Mouse (Mus musculus): ENCODE measurements at regions not wholly inside any gene's neighbourhood (a gene's known extent, or its start where the extent isn't known, plus 50 kb on each side); places are given as distances from the start of the nearest gene placed in this dataset.
"Not testable (repeated sequence)": the region's sequence is repeated elsewhere in the genome, so short reads cannot be mapped to it uniquely, and the experiment has no call there.

DNA sequence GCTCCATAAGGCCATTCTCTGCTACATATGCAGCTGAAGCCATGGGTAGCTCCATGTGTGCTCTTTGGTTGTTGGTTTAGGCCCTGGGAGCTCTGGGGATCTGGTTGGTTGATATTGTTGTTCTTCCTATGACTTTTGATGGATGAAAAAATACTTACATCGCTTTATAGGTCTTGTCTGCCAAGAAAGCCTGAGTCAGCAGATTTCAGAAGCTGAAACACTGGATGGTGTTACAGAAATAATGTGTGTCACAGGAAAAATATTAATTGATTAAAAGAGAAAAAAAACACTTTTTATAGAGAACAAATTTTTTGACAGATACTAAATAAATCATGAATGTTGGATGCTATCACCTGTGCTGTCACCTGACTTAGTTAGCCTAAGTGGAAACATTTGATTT lies 52.4 kb upstream of the Plxna2 start:
- DNase-seq (ENCODE audit: low spot score): no peak

DNA sequence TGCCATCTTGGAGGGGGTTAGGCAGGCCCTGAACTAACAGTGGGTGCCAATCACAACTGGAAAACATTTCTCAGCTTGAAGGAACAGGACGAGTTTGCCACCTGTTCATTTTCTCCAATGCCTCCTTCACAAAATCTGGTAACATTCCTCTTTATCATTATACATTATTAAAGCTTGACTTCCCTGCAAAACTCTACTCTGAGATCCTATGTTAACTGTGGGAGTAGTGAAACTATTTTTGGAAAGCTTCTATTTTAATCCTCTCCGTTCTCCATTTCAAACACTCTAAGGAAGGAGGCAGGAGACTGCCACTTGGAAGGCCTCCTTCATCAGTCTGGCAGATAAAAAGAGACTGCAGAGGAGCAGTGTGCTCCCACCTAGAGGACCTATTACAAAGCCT lies 54.1 kb upstream of the Plxna2 start:
- no peak for DNase-seq (ENCODE audit: low spot score)

DNA sequence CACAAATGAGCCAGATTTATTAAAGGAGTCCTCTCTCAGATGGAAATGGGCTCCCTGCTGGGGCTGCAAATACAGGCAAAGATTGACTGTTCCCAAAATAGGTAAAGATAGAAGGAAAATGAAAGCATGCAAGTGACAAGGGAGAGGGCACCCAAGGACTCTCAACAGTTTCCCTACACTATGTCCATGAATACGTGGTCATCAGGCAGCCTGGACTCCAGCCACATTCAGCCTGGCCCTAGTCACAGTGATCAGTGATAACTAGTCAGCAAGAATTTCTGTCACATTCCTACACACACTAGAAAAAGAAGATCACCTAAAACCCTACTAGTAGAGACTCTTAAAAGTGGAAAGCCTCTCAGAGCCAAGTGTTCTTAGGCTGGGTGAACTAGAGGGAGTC lies 56.9 kb upstream of the Plxna2 start:
- DNase-seq (ENCODE audit: low spot score): no peak

DNA sequence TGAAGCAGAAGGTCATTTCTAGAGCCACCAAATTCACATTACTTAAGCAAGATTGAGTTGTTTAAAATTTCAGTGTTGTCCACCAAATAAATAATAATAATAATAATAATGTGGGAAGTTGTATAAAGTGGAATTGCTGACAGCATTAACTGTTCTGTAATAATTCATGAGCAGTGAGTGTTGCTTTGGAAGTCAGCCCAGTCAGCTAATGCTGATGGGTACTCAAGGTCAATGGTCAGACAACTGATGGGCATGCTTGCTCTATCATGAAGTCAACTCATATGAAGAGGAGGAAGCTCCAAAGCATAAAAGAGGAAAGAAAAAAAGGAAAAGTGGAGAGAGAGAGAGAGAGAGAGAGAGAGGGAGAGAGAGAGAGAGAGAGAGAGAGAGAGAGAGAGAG lies 69.4 kb upstream of the Plxna2 start:
- no peak for DNase-seq (ENCODE audit: low spot score)

DNA sequence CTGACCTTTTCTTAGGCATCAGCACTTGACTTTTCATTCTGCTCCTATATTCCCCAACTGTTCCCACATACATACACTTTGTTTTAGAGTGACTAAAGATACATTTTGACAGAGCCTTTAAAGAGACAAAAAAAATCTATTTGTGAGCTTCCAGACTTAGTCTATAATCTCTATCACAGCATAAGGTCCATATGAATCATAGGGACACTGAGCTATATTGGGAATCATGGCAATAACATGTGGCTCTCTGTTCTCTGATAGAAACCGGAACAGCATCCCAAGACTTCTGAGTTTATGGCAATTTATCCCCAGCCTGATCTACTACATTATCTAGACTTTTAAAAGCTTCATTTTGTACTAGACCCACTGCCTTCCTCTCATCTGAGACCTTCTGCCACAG lies 69.8 kb upstream of the Plxna2 start:
- no peak for DNase-seq (ENCODE audit: low spot score)

DNA sequence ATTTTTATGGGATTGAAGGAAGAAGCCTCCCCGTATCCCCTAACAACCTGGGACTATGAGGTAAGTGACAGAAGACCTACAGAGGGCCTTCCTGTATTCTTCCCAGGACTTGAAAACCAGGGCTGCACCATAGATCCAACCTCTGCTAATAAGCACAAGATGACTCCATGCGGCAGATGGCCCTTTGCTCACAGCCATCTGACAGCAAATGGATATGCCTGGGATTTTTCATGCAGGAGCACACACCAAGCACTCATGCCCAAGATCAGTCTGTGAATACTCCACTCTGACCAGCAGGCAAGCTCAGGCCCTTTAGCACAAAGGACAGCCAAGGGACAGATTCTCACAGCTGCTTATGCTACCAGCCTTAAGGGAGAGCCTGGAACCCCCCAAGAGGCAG lies 77.1 kb upstream of the Plxna2 start:
- DNase-seq (ENCODE audit: low spot score): no peak

DNA sequence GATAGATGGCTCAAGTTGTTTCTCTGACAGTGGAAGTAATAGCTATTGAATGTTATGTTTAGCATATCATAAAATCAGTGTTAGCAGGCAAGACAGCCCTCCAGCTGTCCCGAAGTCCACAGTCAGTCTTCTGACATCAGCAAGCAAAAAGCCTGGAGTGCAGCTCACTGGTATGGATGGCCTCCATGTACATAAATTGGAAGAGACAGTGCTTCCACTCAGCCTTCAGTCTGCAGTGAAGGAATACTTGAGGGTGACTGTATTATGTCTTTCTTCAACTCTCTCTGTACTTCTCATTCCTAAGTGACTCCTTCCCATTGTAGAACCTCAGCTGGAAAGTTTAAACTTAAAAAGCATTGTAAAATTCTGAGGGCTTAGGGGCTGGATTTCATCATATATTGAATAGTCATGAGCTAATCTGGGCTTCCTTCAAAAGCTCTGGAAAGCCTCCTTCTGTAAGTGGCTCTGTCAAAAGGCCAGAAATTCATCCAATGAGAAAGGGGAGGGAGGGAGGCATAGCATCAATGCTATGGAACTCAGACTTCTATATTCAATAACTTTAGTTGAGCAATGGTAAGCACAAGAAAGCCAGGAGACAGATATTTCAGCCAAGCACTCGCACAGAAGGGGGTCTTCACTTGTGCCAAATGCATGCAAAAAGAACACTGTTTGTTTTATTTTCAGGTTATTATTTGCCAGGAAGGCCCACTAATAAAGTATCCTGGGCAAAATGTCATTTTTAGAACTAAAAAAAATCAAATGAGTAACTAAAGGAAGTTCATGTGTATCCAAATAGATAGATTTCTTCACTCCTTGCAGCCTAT lies 90.5 kb upstream of the Plxna2 start:
- DNase-seq (ENCODE audit: low spot score): no peak

DNA sequence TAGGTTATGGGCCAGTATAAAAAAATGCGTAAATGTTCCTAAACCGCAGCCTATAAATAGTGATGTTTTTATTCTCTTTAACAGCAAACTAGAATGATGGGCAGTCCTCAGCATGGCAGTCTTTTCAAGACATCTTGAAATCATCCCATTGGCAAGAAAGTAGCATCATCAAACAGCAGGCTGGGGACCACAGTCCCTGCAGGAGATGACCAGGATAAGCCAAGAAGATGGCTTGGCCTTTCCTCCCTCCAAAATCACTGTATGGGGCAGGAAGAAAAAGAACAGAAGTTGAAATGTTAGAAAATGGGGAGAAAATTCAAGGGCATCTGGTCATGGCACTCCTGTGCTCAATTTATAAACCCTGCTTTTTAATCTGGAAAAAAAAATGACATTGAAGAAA lies 93.0 kb upstream of the Plxna2 start:
- no peak for DNase-seq (ENCODE audit: low spot score)

DNA sequence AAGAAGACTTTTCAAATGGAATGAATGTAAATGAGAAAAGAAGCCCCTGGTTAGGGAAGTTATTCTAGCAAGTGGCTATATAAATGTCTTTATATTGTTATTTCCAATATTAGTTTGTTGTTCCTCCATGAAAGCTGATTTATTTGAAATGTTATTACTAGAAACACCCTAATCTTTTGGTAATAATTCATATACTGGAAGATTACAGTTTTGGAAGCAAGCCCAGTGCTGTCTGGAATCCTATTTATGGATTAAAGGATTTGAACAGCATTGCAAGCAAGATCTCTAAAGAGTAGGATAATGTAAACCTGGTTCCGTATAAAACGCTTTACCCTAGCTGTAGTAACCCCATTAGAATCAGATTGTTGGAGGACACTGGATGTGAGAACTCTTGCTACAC lies 96.8 kb upstream of the Plxna2 start:
- no peak for DNase-seq (ENCODE audit: low spot score)

DNA sequence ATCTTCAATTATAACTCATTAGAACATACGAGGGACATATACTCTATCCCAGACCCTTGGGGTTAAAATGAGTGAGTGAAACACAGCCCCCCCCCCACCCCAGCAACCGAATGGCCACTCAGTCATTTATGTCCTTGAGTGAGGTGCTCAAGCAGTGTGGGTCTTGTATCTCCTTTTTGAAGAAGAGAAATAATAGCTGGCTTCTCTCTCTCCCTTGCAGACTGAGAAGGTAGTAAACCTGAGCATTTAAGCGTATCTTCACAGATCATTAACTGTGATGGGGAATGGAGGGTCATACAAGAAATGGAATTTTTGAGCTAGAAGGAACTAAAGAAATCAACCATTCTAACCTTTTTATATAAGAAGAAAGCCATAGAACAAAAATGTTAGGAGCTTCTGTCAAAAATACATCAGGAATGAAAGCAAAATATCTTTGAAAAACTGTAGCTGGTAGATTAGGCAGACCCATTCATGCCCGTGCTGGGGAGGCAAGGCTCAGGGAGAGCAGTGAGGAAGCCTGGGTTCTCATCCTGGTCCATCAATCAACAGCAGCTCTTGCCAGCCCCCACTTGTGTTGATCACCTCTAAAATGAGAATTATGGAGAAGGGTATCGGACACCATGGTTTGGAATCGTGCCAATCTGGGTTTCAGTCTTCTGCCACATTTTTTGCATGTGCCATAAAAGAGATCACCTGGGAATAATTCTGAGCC lies 98.4 kb upstream of the Plxna2 start:
- no peak for DNase-seq (ENCODE audit: low spot score)

DNA sequence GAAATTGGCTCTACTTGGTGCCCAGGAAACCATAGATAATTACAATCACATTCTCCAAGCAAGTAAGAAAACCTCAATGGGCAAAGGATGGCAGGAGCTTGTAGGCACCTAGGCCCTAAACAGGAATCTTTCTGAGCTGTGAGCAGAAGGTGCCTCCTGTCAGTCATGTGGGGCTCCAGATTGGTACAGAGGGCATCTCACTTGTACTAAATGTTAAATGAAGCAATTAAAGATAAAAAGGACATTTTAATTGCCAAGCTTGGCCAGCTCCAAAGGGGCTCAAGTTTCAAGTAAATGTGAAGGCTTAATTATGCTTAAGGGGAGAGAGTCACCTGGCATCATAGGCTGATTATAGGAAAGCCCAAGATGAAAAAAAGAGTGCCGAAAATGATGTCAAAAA lies 101.9 kb upstream of the Plxna2 start:
- DNase-seq (ENCODE audit: low spot score): no peak

DNA sequence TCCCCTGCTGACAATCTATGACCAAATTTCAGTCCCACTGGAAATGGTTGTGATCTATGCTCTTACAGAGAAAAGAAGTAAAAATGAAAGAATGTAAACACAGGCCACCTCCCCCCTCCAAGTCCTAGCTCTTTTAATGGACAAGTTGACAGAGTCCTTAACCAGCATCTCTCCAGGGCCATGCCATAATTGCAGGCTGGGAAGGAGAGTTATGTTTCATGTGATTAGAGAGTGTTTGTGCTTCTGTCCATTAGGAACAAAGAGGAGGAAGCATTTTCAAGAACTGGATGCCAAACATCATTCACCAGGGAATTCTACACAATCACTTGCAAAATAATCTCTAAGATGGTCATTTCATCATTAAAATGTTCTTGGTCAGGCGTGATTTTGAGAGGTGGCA lies 109.7 kb upstream of the Plxna2 start:
- DNase-seq (ENCODE audit: low spot score): no peak

DNA sequence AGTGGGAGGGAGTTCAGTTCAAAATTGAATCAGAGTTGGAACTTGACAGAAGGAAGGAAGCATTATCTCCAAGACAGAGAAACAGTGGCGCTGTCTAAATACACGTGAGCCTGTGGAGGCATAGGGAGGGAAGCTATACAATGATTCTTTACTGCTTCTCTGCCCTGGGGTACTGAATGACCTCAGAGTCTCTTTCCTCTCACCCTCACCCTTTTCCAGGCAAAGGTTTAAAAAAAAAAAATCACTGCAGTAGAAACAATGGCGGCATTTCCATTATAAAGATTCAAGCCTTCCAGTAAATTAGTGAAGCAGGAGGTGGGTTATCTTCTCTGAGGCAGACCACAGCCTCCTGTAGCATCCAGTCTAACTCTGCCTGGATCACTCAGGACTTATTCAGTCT lies 112.2 kb upstream of the Plxna2 start:
- no peak for DNase-seq (ENCODE audit: low spot score)

DNA sequence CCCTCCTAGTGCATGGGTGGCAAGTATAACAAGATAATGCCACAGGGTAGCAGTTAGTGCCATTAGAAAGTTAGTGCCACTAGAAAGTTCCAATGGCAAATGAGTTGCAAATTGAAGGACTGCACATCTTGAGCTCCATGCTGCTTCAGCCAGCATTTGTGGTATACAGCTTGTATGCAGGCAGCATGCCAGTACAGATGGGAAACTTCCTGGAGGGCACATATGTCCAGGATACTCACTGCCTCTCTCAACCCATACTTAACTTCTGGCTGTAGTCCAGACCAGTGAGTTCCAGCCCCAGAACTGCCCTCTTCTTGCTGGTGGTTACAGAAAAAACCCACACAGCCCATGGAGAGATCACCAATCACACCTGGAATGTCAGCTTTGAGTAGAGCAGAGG lies 113.8 kb upstream of the Plxna2 start:
- DNase-seq (ENCODE audit: low spot score): no peak

DNA sequence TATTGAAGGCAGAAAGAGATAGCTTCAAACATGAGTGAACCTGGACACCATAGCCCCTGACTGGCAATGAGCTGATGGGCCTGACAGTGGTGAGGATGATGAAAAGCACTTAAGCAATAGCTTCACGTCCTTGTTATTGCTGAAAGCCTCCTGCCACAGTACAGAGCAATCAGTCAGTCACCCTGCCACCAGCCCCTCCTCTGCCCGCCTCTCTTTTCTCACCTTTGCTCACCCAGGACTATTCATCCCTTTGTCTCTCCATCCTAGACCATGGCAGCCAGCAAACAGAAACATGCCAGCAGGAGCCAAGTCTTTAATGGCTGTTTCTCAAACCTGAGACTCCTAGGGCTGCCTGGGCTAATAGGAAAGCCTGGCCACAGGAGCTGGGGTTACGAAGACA lies 114.5 kb upstream of the Plxna2 start:
- DNase-seq (ENCODE audit: low spot score): no peak

DNA sequence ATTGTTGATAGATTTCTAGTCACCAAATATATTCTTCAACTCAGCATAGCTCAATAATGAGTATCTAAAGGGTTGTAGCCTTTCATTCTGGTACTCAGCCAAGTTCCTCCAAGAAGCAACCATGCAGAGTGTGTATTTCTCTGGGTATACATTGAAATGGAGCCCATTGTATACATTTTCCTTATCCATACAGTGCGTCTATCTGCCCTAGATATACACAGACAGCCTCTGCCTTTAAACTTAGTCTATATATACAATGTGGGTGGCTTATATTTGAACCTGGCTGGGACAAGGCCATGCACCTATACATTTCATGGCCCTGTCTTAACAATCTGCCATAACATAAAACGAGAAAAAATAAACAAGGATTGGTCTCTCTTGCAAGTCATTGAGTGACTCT lies 121.6 kb upstream of the Plxna2 start:
- no peak for DNase-seq (ENCODE audit: low spot score)

DNA sequence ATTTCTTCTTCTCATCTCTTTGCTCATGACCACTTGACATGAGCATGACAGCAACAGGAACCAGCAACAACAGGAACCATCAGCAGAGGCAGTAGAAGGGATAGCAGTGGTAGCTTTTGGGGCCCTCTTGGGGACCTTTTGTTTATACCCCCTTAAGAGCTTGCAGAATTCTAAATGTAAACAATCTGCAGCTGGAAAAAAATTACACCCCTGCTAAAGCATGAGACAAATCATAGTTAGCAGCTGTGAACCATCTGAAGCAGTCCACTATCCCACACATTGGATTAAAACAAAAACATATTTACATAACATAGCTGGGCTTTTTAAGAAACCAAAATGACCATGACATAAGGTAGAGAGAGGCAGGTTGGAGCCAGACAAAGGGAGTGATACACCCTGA lies 126.9 kb upstream of the Plxna2 start:
- DNase-seq (ENCODE audit: low spot score): no peak

DNA sequence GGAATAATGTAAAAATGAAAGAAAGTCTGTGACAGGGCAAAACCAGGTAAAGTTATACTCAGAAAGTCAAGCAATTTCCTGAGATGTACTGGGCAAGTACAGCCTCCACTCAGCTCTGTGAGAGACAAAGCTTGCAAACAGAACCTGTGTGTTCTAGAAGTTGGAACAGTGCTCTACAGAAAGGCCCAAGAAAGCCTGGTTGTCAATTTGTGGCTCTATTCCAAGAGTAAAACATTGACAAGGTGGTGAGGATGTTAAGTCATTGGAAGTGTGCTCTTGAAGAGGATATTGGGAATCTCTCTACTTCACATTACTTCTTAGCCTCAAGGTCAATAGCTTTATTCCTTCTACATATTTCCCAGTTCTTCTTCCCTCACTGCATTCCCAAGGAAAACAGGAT lies 129.9 kb upstream of the Plxna2 start:
- no peak for DNase-seq (ENCODE audit: low spot score)

DNA sequence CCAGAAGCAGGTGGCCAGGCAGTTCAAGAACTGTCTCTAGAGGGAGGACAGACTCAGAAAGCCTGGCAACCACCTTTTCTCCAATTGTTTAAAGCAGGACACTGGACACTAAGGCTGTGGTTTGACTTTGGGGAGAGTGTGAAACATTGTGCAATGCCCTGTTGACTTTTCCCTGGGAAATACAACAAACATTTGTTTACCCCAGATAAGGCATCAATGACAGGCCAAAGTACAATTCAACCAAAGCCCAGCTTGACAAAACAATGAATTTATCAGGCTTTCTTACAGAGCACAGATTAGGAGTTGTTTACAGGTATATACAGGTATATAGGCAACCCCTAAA lies 135.3 kb upstream of the Plxna2 start:
- DNase-seq (ENCODE audit: low spot score): no peak

DNA sequence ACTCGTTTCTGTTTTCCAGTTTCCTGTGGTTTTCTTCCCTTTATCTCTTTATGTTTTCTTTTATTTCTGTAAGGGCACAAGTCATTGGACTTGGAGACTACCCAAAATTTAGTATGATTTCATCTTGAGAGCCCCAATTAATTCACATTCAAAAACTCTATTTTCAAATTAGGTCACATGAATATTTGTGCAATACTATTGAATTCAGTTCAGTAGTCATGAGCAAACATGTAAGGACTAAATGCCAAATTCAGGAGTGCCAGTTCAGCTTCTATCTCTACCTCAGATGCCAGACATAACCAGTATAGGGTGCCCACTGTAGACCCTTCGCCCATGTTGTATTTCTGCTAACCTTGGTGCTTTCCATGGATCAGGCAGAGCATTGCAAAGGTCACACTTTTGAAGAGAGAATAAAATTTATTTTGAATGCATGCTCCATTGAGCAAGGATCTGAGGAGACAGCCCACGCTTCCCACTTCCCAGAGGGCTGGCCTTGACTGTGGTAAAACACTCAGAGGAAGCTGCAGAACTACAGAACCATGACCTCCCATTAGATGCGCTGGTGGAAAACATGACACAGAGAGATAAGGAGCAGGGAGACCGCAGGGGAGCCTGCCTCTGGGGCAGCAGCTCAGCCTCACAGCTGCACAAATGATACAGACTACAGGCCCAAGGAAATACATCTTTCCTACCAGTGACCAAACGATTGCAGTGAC lies 135.9 kb upstream of the Plxna2 start:
- DNase-seq (ENCODE audit: low spot score): no peak

DNA sequence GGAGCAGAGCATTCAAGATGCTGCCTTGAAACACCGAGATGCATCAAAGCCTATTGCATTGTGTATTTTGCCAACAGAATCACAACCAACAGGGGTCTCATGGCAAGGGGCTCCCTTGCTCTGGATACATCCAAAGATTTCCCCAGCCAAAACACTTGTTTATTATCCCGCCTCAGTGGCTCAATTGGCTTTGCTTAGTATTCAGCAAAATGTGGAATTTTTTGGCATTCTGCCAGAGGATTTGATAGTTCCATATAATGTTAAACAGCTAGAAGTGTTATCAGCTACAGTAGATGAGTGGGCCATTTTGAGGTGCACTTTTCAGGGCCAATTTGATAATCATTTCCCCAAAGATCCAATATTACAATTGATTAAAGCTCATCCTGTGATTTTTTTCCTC lies 146.7 kb upstream of the Plxna2 start:
- not testable (repeated sequence) for DNase-seq (ENCODE audit: low spot score)

DNA sequence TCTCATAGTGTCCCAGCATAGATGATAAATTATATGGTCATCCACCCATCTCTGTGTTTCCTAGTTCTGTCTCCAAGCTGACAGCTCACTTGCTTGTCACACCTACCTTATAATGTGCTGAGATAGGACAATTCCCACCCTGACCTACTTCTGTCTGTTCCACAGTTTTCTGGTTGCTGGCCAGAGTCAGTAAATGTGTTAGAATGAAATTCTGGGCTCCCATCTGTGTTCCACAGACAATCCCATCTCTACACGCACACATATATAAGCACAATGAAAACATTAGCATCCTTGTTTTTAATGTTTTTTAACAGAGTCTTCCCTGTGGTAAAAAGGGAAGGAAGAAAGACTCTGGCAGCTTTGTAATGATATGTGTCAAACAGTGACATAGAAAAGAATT lies 165.5 kb upstream of the Plxna2 start:
- DNase-seq (ENCODE audit: low spot score): no peak

DNA sequence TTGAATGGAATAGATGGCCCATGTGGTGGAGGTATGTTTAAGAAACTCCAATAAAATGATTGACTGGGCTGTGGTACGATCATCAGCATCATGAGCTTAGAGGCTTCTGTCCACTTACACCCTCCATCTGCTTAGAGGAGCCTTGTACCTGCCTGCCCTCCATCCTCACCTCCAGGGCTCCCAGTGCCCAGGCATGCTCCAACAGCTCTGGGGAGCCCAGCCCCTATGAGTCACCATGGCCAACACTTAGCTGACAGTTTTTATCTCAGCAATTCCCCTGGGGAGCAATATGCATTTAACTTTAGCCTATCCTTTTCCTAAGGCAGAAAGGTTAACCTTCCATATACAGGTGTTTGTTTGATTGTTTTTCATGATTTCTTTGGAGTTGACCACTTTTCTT lies 174.3 kb upstream of the Plxna2 start:
- DNase-seq (ENCODE audit: low spot score): no peak
